8 mouse cellular contexts compared by ENCODE assay signal in the genomic region with DNA sequence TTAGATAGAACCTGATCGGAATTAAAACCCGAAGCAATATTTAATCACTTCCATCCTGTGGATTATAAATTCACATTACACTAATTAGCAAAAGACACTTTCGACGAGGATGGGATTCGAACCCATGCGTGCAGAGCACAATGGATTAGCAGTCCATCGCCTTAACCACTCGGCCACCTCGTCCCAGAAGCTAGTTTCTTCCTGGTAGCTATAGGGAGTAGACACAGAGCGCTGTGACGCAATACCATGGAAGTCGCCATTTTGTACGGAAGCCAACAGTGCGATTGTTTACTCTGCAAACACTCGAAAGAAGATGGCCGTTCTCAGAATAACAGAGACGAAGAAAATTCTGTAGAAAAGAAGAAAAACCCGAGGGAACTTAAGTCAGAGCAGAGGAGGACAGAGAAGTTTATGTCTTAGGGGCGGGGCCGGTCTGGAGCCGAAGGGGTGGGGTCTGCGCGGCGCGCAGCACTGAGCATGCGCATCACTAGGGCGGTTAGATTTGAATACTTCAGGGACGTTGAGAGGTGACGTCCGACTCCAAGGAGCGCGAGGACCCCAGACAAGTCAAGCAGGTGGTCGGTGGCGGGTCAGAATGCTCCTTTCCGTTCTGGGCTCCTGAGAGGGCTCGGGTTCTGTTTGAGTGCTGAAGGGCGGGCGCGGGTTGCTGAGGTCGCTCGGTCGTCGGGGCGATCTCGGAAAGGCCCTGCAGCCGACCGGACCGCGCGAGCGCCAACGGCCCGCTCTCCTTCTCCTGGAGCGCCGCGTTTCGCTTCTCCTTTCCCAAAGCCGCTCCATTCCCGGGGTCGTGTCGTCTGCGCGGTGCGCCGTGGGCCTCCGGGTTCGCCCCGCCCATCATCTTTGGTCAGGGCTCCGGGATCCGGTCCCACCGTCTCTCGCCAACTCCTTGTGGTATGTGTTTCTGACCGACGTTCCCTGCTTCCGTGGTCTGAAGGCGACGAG. TPM values are rescaled to one million over a fixed set of nuclear protein-coding genes. Genes with fewer than 3 reads are reported as not detected.
DNase-seq lines count a peak whose midpoint lies in the region; ATAC-seq and TF ChIP-seq lines count a peak whose summit lies in the region.

Knl1 (plus strand) TSS at position 471 of the 963 bp plus-strand sequence.

- TF ChIP-seq CTCF in gastrocnemius, adult 2 months (IDR thresholded peaks at IDR 0.05) = no peak
- no peak for TF ChIP-seq CTCF in hindbrain, postnatal 0 days (IDR thresholded peaks at IDR 0.05; ENCODE audit: low read depth)
- TF ChIP-seq CTCF in left cerebral cortex, adult 2 months (IDR thresholded peaks at IDR 0.05) = no peak; the same call in 1 of the 2 replicates

- H3K9ac ChIP-seq in hindbrain, postnatal 0 days (replicated peaks; ENCODE audit: low read length) = peak within 1 kb of the TSS; percentile 61

- peak within 1 kb of the TSS; percentile 95 for H3K27ac ChIP-seq in gastrocnemius, adult 2 months
- H3K27ac ChIP-seq in hindbrain, postnatal 0 days = peak within 1 kb of the TSS; percentile 79
- H3K27ac ChIP-seq in left cerebral cortex, adult 2 months = peak within 1 kb of the TSS; percentile 91

- peak within 1 kb of the TSS; percentile 74 for H3K4me2 ChIP-seq in hindbrain, postnatal 0 days (ENCODE audit: low read depth, low read length)

- peak within 1 kb of the TSS; percentile 89 for H3K4me3 ChIP-seq in gastrocnemius, adult 2 months
- peak within 1 kb of the TSS; percentile 95 for H3K4me3 ChIP-seq in hindbrain, postnatal 0 days (ENCODE audit: low read length)
- peak within 1 kb of the TSS; percentile 89 for H3K4me3 ChIP-seq in left cerebral cortex, adult 2 months

- H3K27me3 ChIP-seq in hindbrain, postnatal 0 days (ENCODE audit: insufficient read depth, low read length) = no peaks in the 10 kb centered on the region

- WGBS in hindbrain, postnatal 0 days = under 1% methylated on average over 76 of the region's 77 CpGs

- peak; percentile 77 for DNase-seq in WW6 (ENCODE audit: low read depth, low spot score)
- DNase-seq in cerebellum, postnatal 4 days (ENCODE audit: low spot score in 2 of 2) = peak; percentile 98 to 99
- DNase-seq in gastrocnemius, adult 2 months = peak; percentile 89
- peak; percentile 97 for DNase-seq in hindbrain, postnatal 0 days (ENCODE audit: low spot score)
- DNase-seq in left cerebral cortex, adult 2 months (ENCODE audit: extremely low spot score in 1 of 2, low spot score in 2 of 2) = peak; percentile 94 to 98
- peak; percentile 99 to 100 for DNase-seq in right cerebral cortex, adult 2 months (ENCODE audit: low spot score in 2 of 2)
- DNase-seq in urinary bladder, postnatal 14 days (ENCODE audit: low spot score) = peak; percentile 94

- no peaks in the 10 kb centered on the region for H3K9me3 ChIP-seq in hindbrain, postnatal 0 days (ENCODE audit: low read length)

- intact Hi-C loops in gastrocnemius, adult 2 months (cut with DNase I) = loop anchor here (5.0 kb wide), 1 partner anchor 65 kb away; the partner anchor contains the start of gene Rad51
- intact Hi-C loops in left cerebral cortex, adult 2 months (cut with DNase I) = loop anchor here (5.0 kb wide), 1 partner anchor 65 kb away; the partner anchor contains the start of gene Rad51

- H3K4me1 ChIP-seq in hindbrain, postnatal 0 days (ENCODE audit: insufficient read depth, low read length) = no peaks in the 10 kb centered on the region

- no peaks in the 10 kb centered on the region for H3K36me3 ChIP-seq in hindbrain, postnatal 0 days (ENCODE audit: insufficient read depth, low read length)

- ATAC-seq in hindbrain, postnatal 0 days = peak; percentile 98
- peak; percentile 83 for ATAC-seq in megakaryocyte, adult 5-6 weeks (ENCODE audit: poor library complexity, severe bottlenecking)

RNA-seq across cellular contexts. Expression of gene Knl1, which starts in this region (rescaled TPM):
- total RNA-seq in gastrocnemius, adult 2 months (2021) = under 1 TPM; 0.03 to 0.06 TPM
- total RNA-seq in hindbrain, postnatal 0 days (2014; rRNA removed) = 3.0 and 3.7 TPM in 2 replicates
- 10.0 and 14.3 TPM in 2 replicates for polyA plus RNA-seq in hindbrain, postnatal 0 days (2015; fragmentation: Nextera tagmentation; extraction: Ambion mirVana)
- total RNA-seq in left cerebral cortex, adult 2 months (2021) = under 1 TPM; 0.07 to 0.19 TPM
- total RNA-seq in megakaryocyte, adult 5-6 weeks (2015) = 65.3 and 69.5 TPM in 2 replicates
- 79.4 and 82.1 TPM in 2 replicates for total RNA-seq in megakaryocyte, adult 5-6 weeks (2017)

Comparison
In these comparisons a context has a peak if more than half of its experiments do, and no peak if none do; other contexts are left out.
1. Peak in every context shown above with its lines: DNase-seq, ATAC-seq, H3K4me3 ChIP-seq and H3K27ac ChIP-seq.
2. RNA of gene Knl1 (total RNA-seq): 65.3 to 82.1 TPM in megakaryocyte, adult 5-6 weeks; 3.0 to 3.7 TPM in hindbrain, postnatal 0 days, 0.07 to 0.19 TPM in left cerebral cortex, adult 2 months and 0.03 to 0.06 TPM in gastrocnemius, adult 2 months; every median in the first group is over 10 times any median in the second.
3. Peak in DNase-seq, H3K4me3 ChIP-seq and H3K27ac ChIP-seq in gastrocnemius, adult 2 months; RNA of the gene not detected or under 1 TPM.
4. Peak in DNase-seq, H3K4me3 ChIP-seq and H3K27ac ChIP-seq in left cerebral cortex, adult 2 months; RNA of the gene not detected or under 1 TPM.